Mouse (Mus musculus) large intestine, adult 2 months (tissue): ENCODE measurements around the gene Zfp108. TPM values are rescaled to one million over a fixed set of nuclear protein-coding genes. Genes with fewer than 3 reads are reported as not detected.

ENCODE experiments used
- polyA plus RNA-seq: library from polyadenylated mRNA; depleted of rRNA; stranded (reverse); fragments of >200 nt; gene quantifications from 2 replicates; pipeline ENCODE4 v1.2.3, GENCODE M21; 2012; rRNA removed

Gene Zfp108
- polyA plus RNA-seq, 1 experiment, result 0.27 TPM

Other genes with a start within 250 kb of the Zfp108 start
- not detected in 2 replicates for gene Vmn1r183, start 201.5 kb upstream of the Zfp108 start, polyA plus RNA-seq
- 8.6 and 11.6 TPM in 2 replicates for gene Zfp180, start 172.9 kb upstream of the Zfp108 start, polyA plus RNA-seq
- gene Zfp112, start 142.5 kb upstream of the Zfp108 start, polyA plus RNA-seq, result 0.82 and 1.5 TPM in 2 replicates
- gene Zfp235, start 120.6 kb upstream of the Zfp108 start, polyA plus RNA-seq, result 4.1 and 6.3 TPM in 2 replicates
- 0.33 TPM in 1 of 2 replicates, not detected in the other for gene Zfp114, start 79.7 kb upstream of the Zfp108 start, polyA plus RNA-seq
- gene Zfp111, start 43.4 kb upstream of the Zfp108 start, polyA plus RNA-seq, result 1.2 and 2.1 TPM in 2 replicates
- 0.78 and 1.2 TPM in 2 replicates for gene Zfp109, start 17.2 kb upstream of the Zfp108 start, polyA plus RNA-seq
- gene Zfp93, start 15.6 kb downstream of the Zfp108 start, polyA plus RNA-seq, result 1.0 and 1.3 TPM in 2 replicates
- gene Zfp61, start 46.4 kb downstream of the Zfp108 start, polyA plus RNA-seq, result 3.8 and 4.1 TPM in 2 replicates
- 2.1 and 3.1 TPM in 2 replicates for gene Zfp94, start 61.9 kb downstream of the Zfp108 start, polyA plus RNA-seq
- gene Tescl, start 79.1 kb downstream of the Zfp108 start, polyA plus RNA-seq, result 0.16 TPM in 1 of 2 replicates, not detected in the other
- 0.04 TPM in 1 of 2 replicates, not detected in the other for gene Lypd5, start 94.4 kb downstream of the Zfp108 start, polyA plus RNA-seq
- gene Kcnn4, start 115.5 kb downstream of the Zfp108 start, polyA plus RNA-seq, result 76.3 and 90.9 TPM in 2 replicates
- 40.0 and 42.2 TPM in 2 replicates for gene Smg9, start 144.8 kb downstream of the Zfp108 start, polyA plus RNA-seq
- gene Irgc1, start 197.5 kb downstream of the Zfp108 start, polyA plus RNA-seq, result 0.84 TPM in 1 of 2 replicates, not detected in the other
- gene Plaur, start 207.7 kb downstream of the Zfp108 start, polyA plus RNA-seq, result 10.6 and 11.6 TPM in 2 replicates
- gene Cadm4, start 227.2 kb downstream of the Zfp108 start, polyA plus RNA-seq, result 2.0 and 2.7 TPM in 2 replicates